Mouse (Mus musculus): ENCODE data around the gene Noxa1. TPM values are rescaled to one million over a fixed set of nuclear protein-coding genes. Genes with fewer than 3 reads are reported as not detected.

The Noxa1 gene
- polyA plus RNA-seq (2014; fragmentation: Nextera tagmentation; extraction: Ambion mirVana), result not detected in 2 replicates

- Histone ChIP-seq H3K9ac (replicated peaks; ENCODE audit: low read length) (no peak within 1 kb of the TSS), H3K4me3 (replicated peaks; ENCODE audit: low read depth, low read length) (no peak within 1 kb of the TSS), H3K27me3 (ENCODE audit: control insufficient read depth, insufficient read depth, low read length) (no peaks in the 10 kb centered on the region), H3K27ac (replicated peaks; ENCODE audit: low read depth, low read length) (no peak within 1 kb of the TSS), H3K36me3 (ENCODE audit: control insufficient read depth, insufficient read depth, low read length) (no peaks in the 10 kb centered on the region), H3K4me1 (ENCODE audit: control insufficient read depth, insufficient read depth, low read length) (peaks cover 9% of the 10 kb centered on the region), H3K9me3 (ENCODE audit: control insufficient read depth, low read length) (no peaks in the 10 kb centered on the region), H3K4me2 (ENCODE audit: low read length) (no peak within 1 kb of the TSS)
- no peak for ATAC-seq (ENCODE audit: low FRiP score, low TSS enrichment)
- 52% methylated on average over 28 of the region's 28 CpGs for WGBS
- DNase-seq, result no peak
Observed at GRCm38 (mm10) chr2:25095109-25095850, at the start of gene Noxa1. TSS of gene Noxa1 (minus strand) at chr2:25095149.

- Histone ChIP-seq H3K27me3 (ENCODE audit: control insufficient read depth, insufficient read depth, low read length) (no peaks in the 10 kb centered on the region), H3K36me3 (ENCODE audit: control insufficient read depth, insufficient read depth, low read length) (no peaks in the 10 kb centered on the region), H3K4me3 (replicated peaks; ENCODE audit: low read depth, low read length) (no peak overlapping the region), H3K9ac (replicated peaks; ENCODE audit: low read length) (no peak overlapping the region), H3K27ac (replicated peaks; ENCODE audit: low read depth, low read length) (no peak overlapping the region), H3K4me2 (ENCODE audit: low read length) (no peak overlapping the region), H3K4me1 (ENCODE audit: control insufficient read depth, insufficient read depth, low read length) (no peaks in the 10 kb centered on the region), H3K9me3 (ENCODE audit: control insufficient read depth, low read length) (no peaks in the 10 kb centered on the region)
- DNase-seq (no peak), ATAC-seq (ENCODE audit: low FRiP score, low TSS enrichment) (no peak)
- 85% methylated on average over 5 of the region's 5 CpGs for WGBS
Observed at GRCm38 (mm10) chr2:25141921-25142320, 47.0 kb upstream of the Noxa1 start.

- WGBS, result 68% methylated on average over 4 of the region's 4 CpGs
- H3K4me3 ChIP-seq (replicated peaks; ENCODE audit: low read depth, low read length), result no peak overlapping the region
- H3K9me3 ChIP-seq (ENCODE audit: control insufficient read depth, low read length), result no peaks in the 10 kb centered on the region
- no peak overlapping the region for H3K4me2 ChIP-seq (ENCODE audit: low read length)
- no peak overlapping the region for H3K27ac ChIP-seq (replicated peaks; ENCODE audit: low read depth, low read length)
- ATAC-seq (ENCODE audit: low FRiP score, low TSS enrichment) (no peak), DNase-seq (no peak)
- no peaks in the 10 kb centered on the region for H3K27me3 ChIP-seq (ENCODE audit: control insufficient read depth, insufficient read depth, low read length)
- H3K4me1 ChIP-seq (ENCODE audit: control insufficient read depth, insufficient read depth, low read length), result no peaks in the 10 kb centered on the region
- no peaks in the 10 kb centered on the region for H3K36me3 ChIP-seq (ENCODE audit: control insufficient read depth, insufficient read depth, low read length)
- H3K9ac ChIP-seq (replicated peaks; ENCODE audit: low read length), result no peak overlapping the region
Observed at GRCm38 (mm10) chr2:25141185-25141584, 46.2 kb upstream of the Noxa1 start.

- Histone ChIP-seq H3K36me3 (ENCODE audit: control insufficient read depth, insufficient read depth, low read length) (no peaks in the 10 kb centered on the region), H3K27me3 (ENCODE audit: control insufficient read depth, insufficient read depth, low read length) (no peaks in the 10 kb centered on the region), H3K4me1 (ENCODE audit: control insufficient read depth, insufficient read depth, low read length) (no peaks in the 10 kb centered on the region), H3K9me3 (ENCODE audit: control insufficient read depth, low read length) (no peaks in the 10 kb centered on the region), H3K4me3 (replicated peaks; ENCODE audit: low read depth, low read length) (no peak overlapping the region), H3K9ac (replicated peaks; ENCODE audit: low read length) (no peak overlapping the region), H3K27ac (replicated peaks; ENCODE audit: low read depth, low read length) (no peak overlapping the region), H3K4me2 (ENCODE audit: low read length) (no peak overlapping the region)
- DNase-seq (no peak), ATAC-seq (ENCODE audit: low FRiP score, low TSS enrichment) (no peak)
- 83% methylated on average over 6 of the region's 6 CpGs for whole genome bisulfite sequencing
Observed at GRCm38 (mm10) chr2:25137832-25138231, 42.9 kb upstream of the Noxa1 start.

GRCm38 (mm10) chr2:25131601-25132000 lies 36.7 kb upstream of the Noxa1 start:
- no peak overlapping the region for H3K9ac ChIP-seq (replicated peaks; ENCODE audit: low read length)
- H3K9me3 ChIP-seq (ENCODE audit: control insufficient read depth, low read length), result no peaks in the 10 kb centered on the region
- no peaks in the 10 kb centered on the region for H3K27me3 ChIP-seq (ENCODE audit: control insufficient read depth, insufficient read depth, low read length)
- H3K4me1 ChIP-seq (ENCODE audit: control insufficient read depth, insufficient read depth, low read length), result peaks cover 12% of the 10 kb centered on the region; the same call in 1 of the 2 replicates
- no peak overlapping the region for H3K4me2 ChIP-seq (ENCODE audit: low read length)
- 79% methylated on average over 9 of the region's 9 CpGs for WGBS
- no peak for DNase-seq
- no peak overlapping the region for H3K27ac ChIP-seq (replicated peaks; ENCODE audit: low read depth, low read length)
- H3K4me3 ChIP-seq (replicated peaks; ENCODE audit: low read depth, low read length), result no peak overlapping the region
- no peak for ATAC-seq (ENCODE audit: low FRiP score, low TSS enrichment)
- no peaks in the 10 kb centered on the region for H3K36me3 ChIP-seq (ENCODE audit: control insufficient read depth, insufficient read depth, low read length)

- Histone ChIP-seq H3K27me3 (ENCODE audit: control insufficient read depth, insufficient read depth, low read length) (no peaks in the 10 kb centered on the region), H3K9ac (replicated peaks; ENCODE audit: low read length) (no peak overlapping the region), H3K27ac (replicated peaks; ENCODE audit: low read depth, low read length) (no peak overlapping the region), H3K9me3 (ENCODE audit: control insufficient read depth, low read length) (no peaks in the 10 kb centered on the region), H3K4me1 (ENCODE audit: control insufficient read depth, insufficient read depth, low read length) (peaks cover 28% of the 10 kb centered on the region; the same call in 1 of the 2 replicates), H3K4me3 (replicated peaks; ENCODE audit: low read depth, low read length) (no peak overlapping the region), H3K36me3 (ENCODE audit: control insufficient read depth, insufficient read depth, low read length) (no peaks in the 10 kb centered on the region), H3K4me2 (ENCODE audit: low read length) (no peak overlapping the region)
- DNase-seq (peak; percentile 24), ATAC-seq (ENCODE audit: low FRiP score, low TSS enrichment) (no peak)
- WGBS, result 75% methylated on average over 11 of the region's 11 CpGs
Observed at GRCm38 (mm10) chr2:25128072-25128471, 33.1 kb upstream of the Noxa1 start.

GRCm38 (mm10) chr2:25127206-25127605 lies 32.3 kb upstream of the Noxa1 start:
- Histone ChIP-seq H3K9ac (replicated peaks; ENCODE audit: low read length) (no peak overlapping the region), H3K4me3 (replicated peaks; ENCODE audit: low read depth, low read length) (no peak overlapping the region), H3K4me2 (ENCODE audit: low read length) (no peak overlapping the region), H3K9me3 (ENCODE audit: control insufficient read depth, low read length) (no peaks in the 10 kb centered on the region), H3K27me3 (ENCODE audit: control insufficient read depth, insufficient read depth, low read length) (no peaks in the 10 kb centered on the region), H3K36me3 (ENCODE audit: control insufficient read depth, insufficient read depth, low read length) (no peaks in the 10 kb centered on the region), H3K27ac (replicated peaks; ENCODE audit: low read depth, low read length) (peak overlapping the region; percentile 85; the same call in 1 of the 2 replicates), H3K4me1 (ENCODE audit: control insufficient read depth, insufficient read depth, low read length) (peaks cover 28% of the 10 kb centered on the region; the same call in 1 of the 2 replicates)
- ATAC-seq (ENCODE audit: low FRiP score, low TSS enrichment) (no peak), DNase-seq (peak; percentile 64)
- WGBS, result 31% methylated on average over 5 of the region's 5 CpGs

GRCm38 (mm10) chr2:25126011-25127010 lies 31.4 kb upstream of the Noxa1 start:
- H3K4me1 ChIP-seq (ENCODE audit: control insufficient read depth, insufficient read depth, low read length), result peaks cover 28% of the 10 kb centered on the region; the same call in 1 of the 2 replicates
- no peak overlapping the region for H3K4me2 ChIP-seq (ENCODE audit: low read length)
- H3K9me3 ChIP-seq (ENCODE audit: control insufficient read depth, low read length), result no peaks in the 10 kb centered on the region
- ATAC-seq (ENCODE audit: low FRiP score, low TSS enrichment) (peak; percentile 88), DNase-seq (peak; percentile 83)
- no peaks in the 10 kb centered on the region for H3K27me3 ChIP-seq (ENCODE audit: control insufficient read depth, insufficient read depth, low read length)
- WGBS, result 5% methylated on average over 19 of the region's 19 CpGs
- no peak overlapping the region for H3K9ac ChIP-seq (replicated peaks; ENCODE audit: low read length)
- H3K27ac ChIP-seq (replicated peaks; ENCODE audit: low read depth, low read length), result peak overlapping the region; percentile 85
- H3K4me3 ChIP-seq (replicated peaks; ENCODE audit: low read depth, low read length), result no peak overlapping the region
- no peaks in the 10 kb centered on the region for H3K36me3 ChIP-seq (ENCODE audit: control insufficient read depth, insufficient read depth, low read length)

Measured in midbrain, embryonic 14.5 days (tissue).